Mouse (Mus musculus): ENCODE data around the gene Xk. TPM values are rescaled to one million over a fixed set of nuclear protein-coding genes. Genes with fewer than 3 reads are reported as not detected.
"Not testable (repeated sequence)": the region's sequence is repeated elsewhere in the genome, so short reads cannot be mapped to it uniquely, and the experiment has no call there.

Xk gene
- polyA plus RNA-seq, 1 experiment from 2014 or later: 4.7 TPM

- 83% methylated on average over 3 of the region's 4 CpGs for WGBS
- not testable (repeated sequence) for H3K27ac ChIP-seq (ENCODE audit: low read depth, low read length); H3K4me1 ChIP-seq (replicated peaks; ENCODE audit: control insufficient read depth, insufficient read depth, low read length)
These were observed 20.7 kb downstream of the Xk start for GRCm38 (mm10) chrX:9293140-9293829.

GRCm38 (mm10) chrX:9298413-9298864 is 25.9 kb downstream of the Xk start:
- ATAC-seq (replicated peaks; ENCODE audit: low FRiP score) (no peak), DNase-seq (ENCODE audit: low spot score) (no peak)
- Histone ChIP-seq H3K4me1 (replicated peaks; ENCODE audit: control insufficient read depth, insufficient read depth, low read length) (no peaks in the 10 kb centered on the region), H3K4me2 (ENCODE audit: low read depth, low read length, severe bottlenecking) (no peak overlapping the region), H3K4me3 (ENCODE audit: low read depth, low read length) (no peak overlapping the region), H3K9ac (ENCODE audit: low read length) (no peak overlapping the region), H3K9me3 (ENCODE audit: control insufficient read depth, low read length) (no peaks in the 10 kb centered on the region), H3K36me3 (ENCODE audit: control insufficient read depth, insufficient read depth, low read length) (no peaks in the 10 kb centered on the region), H3K27ac (ENCODE audit: low read depth, low read length) (no peak overlapping the region), H3K27me3 (ENCODE audit: control insufficient read depth, insufficient read depth, low read length) (no peaks in the 10 kb centered on the region)
- WGBS: 92% methylated on average over 5 of the region's 5 CpGs

More at GRCm38 (mm10) chrX:9293140-9293829, 20.7 kb downstream of the Xk start:
- H3K4me3 ChIP-seq (ENCODE audit: low read depth, low read length); H3K9me3 ChIP-seq (ENCODE audit: control insufficient read depth, low read length); H3K4me2 ChIP-seq (ENCODE audit: low read depth, low read length, severe bottlenecking); H3K27me3 ChIP-seq (ENCODE audit: control insufficient read depth, insufficient read depth, low read length); H3K9ac ChIP-seq (ENCODE audit: low read length); ATAC-seq (replicated peaks; ENCODE audit: low FRiP score); H3K36me3 ChIP-seq (ENCODE audit: control insufficient read depth, insufficient read depth, low read length); DNase-seq (ENCODE audit: low spot score): not testable (repeated sequence)

GRCm38 (mm10) chrX:9302791-9303190 is 30.2 kb downstream of the Xk start:
- ATAC-seq (replicated peaks; ENCODE audit: low FRiP score) (no peak), DNase-seq (ENCODE audit: low spot score) (no peak)
- no peak overlapping the region for H3K27ac ChIP-seq (ENCODE audit: low read depth, low read length)
- H3K4me2 ChIP-seq (ENCODE audit: low read depth, low read length, severe bottlenecking): no peak overlapping the region
- H3K36me3 ChIP-seq (ENCODE audit: control insufficient read depth, insufficient read depth, low read length): no peaks in the 10 kb centered on the region
- H3K4me3 ChIP-seq (ENCODE audit: low read depth, low read length): no peak overlapping the region
- H3K9me3 ChIP-seq (ENCODE audit: control insufficient read depth, low read length): no peaks in the 10 kb centered on the region
- H3K9ac ChIP-seq (ENCODE audit: low read length): no peak overlapping the region
- no peaks in the 10 kb centered on the region for H3K27me3 ChIP-seq (ENCODE audit: control insufficient read depth, insufficient read depth, low read length)
- WGBS: 80% methylated on average over 5 of the region's 5 CpGs
- H3K4me1 ChIP-seq (replicated peaks; ENCODE audit: control insufficient read depth, insufficient read depth, low read length): no peaks in the 10 kb centered on the region

GRCm38 (mm10) chrX:9303455-9303854 is 30.9 kb downstream of the Xk start:
- no peak overlapping the region for H3K4me3 ChIP-seq (ENCODE audit: low read depth, low read length)
- no peak overlapping the region for H3K9ac ChIP-seq (ENCODE audit: low read length)
- 80% methylated on average over 1 of the region's 1 CpGs for WGBS
- no peak overlapping the region for H3K27ac ChIP-seq (ENCODE audit: low read depth, low read length)
- no peak for DNase-seq (ENCODE audit: low spot score)
- H3K4me2 ChIP-seq (ENCODE audit: low read depth, low read length, severe bottlenecking): no peak overlapping the region
- H3K36me3 ChIP-seq (ENCODE audit: control insufficient read depth, insufficient read depth, low read length): no peaks in the 10 kb centered on the region
- no peaks in the 10 kb centered on the region for H3K27me3 ChIP-seq (ENCODE audit: control insufficient read depth, insufficient read depth, low read length)
- H3K4me1 ChIP-seq (replicated peaks; ENCODE audit: control insufficient read depth, insufficient read depth, low read length): no peaks in the 10 kb centered on the region
- ATAC-seq (replicated peaks; ENCODE audit: low FRiP score): no peak
- H3K9me3 ChIP-seq (ENCODE audit: control insufficient read depth, low read length): no peaks in the 10 kb centered on the region

GRCm38 (mm10) chrX:9316457-9316856 is 43.9 kb downstream of the Xk start:
- DNase-seq (ENCODE audit: low spot score); H3K4me3 ChIP-seq (ENCODE audit: low read depth, low read length); H3K4me2 ChIP-seq (ENCODE audit: low read depth, low read length, severe bottlenecking); H3K36me3 ChIP-seq (ENCODE audit: control insufficient read depth, insufficient read depth, low read length); H3K9me3 ChIP-seq (ENCODE audit: control insufficient read depth, low read length); ATAC-seq (replicated peaks; ENCODE audit: low FRiP score); H3K4me1 ChIP-seq (replicated peaks; ENCODE audit: control insufficient read depth, insufficient read depth, low read length); H3K27ac ChIP-seq (ENCODE audit: low read depth, low read length); H3K27me3 ChIP-seq (ENCODE audit: control insufficient read depth, insufficient read depth, low read length); H3K9ac ChIP-seq (ENCODE audit: low read length): not testable (repeated sequence)

GRCm38 (mm10) chrX:9327954-9328353 is 55.4 kb downstream of the Xk start:
- 95% methylated on average over 12 of the region's 26 CpGs for WGBS
- H3K27ac ChIP-seq (ENCODE audit: low read depth, low read length); H3K9ac ChIP-seq (ENCODE audit: low read length); H3K4me1 ChIP-seq (replicated peaks; ENCODE audit: control insufficient read depth, insufficient read depth, low read length); H3K4me2 ChIP-seq (ENCODE audit: low read depth, low read length, severe bottlenecking); DNase-seq (ENCODE audit: low spot score); H3K4me3 ChIP-seq (ENCODE audit: low read depth, low read length); H3K36me3 ChIP-seq (ENCODE audit: control insufficient read depth, insufficient read depth, low read length); ATAC-seq (replicated peaks; ENCODE audit: low FRiP score); H3K9me3 ChIP-seq (ENCODE audit: control insufficient read depth, low read length); H3K27me3 ChIP-seq (ENCODE audit: control insufficient read depth, insufficient read depth, low read length): not testable (repeated sequence)

GRCm38 (mm10) chrX:9332366-9332962 is 59.9 kb downstream of the Xk start:
- H3K27ac ChIP-seq (ENCODE audit: low read depth, low read length); H3K4me3 ChIP-seq (ENCODE audit: low read depth, low read length); H3K9ac ChIP-seq (ENCODE audit: low read length); H3K9me3 ChIP-seq (ENCODE audit: control insufficient read depth, low read length); ATAC-seq (replicated peaks; ENCODE audit: low FRiP score); H3K4me2 ChIP-seq (ENCODE audit: low read depth, low read length, severe bottlenecking); H3K27me3 ChIP-seq (ENCODE audit: control insufficient read depth, insufficient read depth, low read length); H3K4me1 ChIP-seq (replicated peaks; ENCODE audit: control insufficient read depth, insufficient read depth, low read length); H3K36me3 ChIP-seq (ENCODE audit: control insufficient read depth, insufficient read depth, low read length); DNase-seq (ENCODE audit: low spot score): not testable (repeated sequence)
- WGBS: 89% methylated on average over 12 of the region's 12 CpGs

GRCm38 (mm10) chrX:9333035-9333434 is 60.5 kb downstream of the Xk start:
- ATAC-seq (replicated peaks; ENCODE audit: low FRiP score); H3K27me3 ChIP-seq (ENCODE audit: control insufficient read depth, insufficient read depth, low read length); H3K27ac ChIP-seq (ENCODE audit: low read depth, low read length); H3K9ac ChIP-seq (ENCODE audit: low read length); H3K4me3 ChIP-seq (ENCODE audit: low read depth, low read length); H3K36me3 ChIP-seq (ENCODE audit: control insufficient read depth, insufficient read depth, low read length); H3K9me3 ChIP-seq (ENCODE audit: control insufficient read depth, low read length); DNase-seq (ENCODE audit: low spot score); H3K4me2 ChIP-seq (ENCODE audit: low read depth, low read length, severe bottlenecking); H3K4me1 ChIP-seq (replicated peaks; ENCODE audit: control insufficient read depth, insufficient read depth, low read length): not testable (repeated sequence)
- WGBS: 69% methylated on average over 1 of the region's 2 CpGs

- not testable (repeated sequence) for H3K27ac ChIP-seq (ENCODE audit: low read depth, low read length); H3K36me3 ChIP-seq (ENCODE audit: control insufficient read depth, insufficient read depth, low read length); H3K27me3 ChIP-seq (ENCODE audit: control insufficient read depth, insufficient read depth, low read length); H3K4me2 ChIP-seq (ENCODE audit: low read depth, low read length, severe bottlenecking); DNase-seq (ENCODE audit: low spot score); ATAC-seq (replicated peaks; ENCODE audit: low FRiP score); H3K4me3 ChIP-seq (ENCODE audit: low read depth, low read length); H3K9ac ChIP-seq (ENCODE audit: low read length); H3K4me1 ChIP-seq (replicated peaks; ENCODE audit: control insufficient read depth, insufficient read depth, low read length); H3K9me3 ChIP-seq (ENCODE audit: control insufficient read depth, low read length)
- WGBS: 44% methylated on average over 1 of the region's 1 CpGs
These were observed 62.4 kb downstream of the Xk start for GRCm38 (mm10) chrX:9334996-9335395.
